Mouse (Mus musculus): ENCODE data around the gene Stum. TPM values are rescaled to one million over a fixed set of nuclear protein-coding genes. Genes with fewer than 3 reads are reported as not detected.
A peak's percentile ranks its signal among the peaks of the same experiment; 100 is the strongest.

Stum gene
- total RNA-seq, 4 experiments from 2014 or later: 2.4 to 3.2 (median 2.7) TPM

DNA sequence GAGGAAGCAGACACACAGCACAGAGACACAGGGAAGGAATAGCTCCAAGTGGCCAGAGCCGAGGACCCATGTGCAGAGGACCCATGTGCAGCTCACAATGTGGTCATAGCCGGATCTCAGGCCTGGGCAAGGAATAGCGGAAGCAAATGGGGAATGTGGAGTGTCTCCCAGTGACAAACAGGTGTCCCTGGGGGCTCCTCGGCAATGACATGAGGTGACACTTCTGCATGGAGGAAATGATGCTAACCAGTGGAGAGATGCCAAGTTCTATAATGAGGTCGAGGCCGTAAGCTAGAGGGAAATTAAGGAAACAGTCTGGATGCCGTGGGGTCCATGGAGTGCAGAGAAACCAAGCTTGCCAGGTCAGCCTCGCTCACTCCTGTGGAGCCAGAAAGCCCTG lies 54.4 kb downstream of the Stum start:
- no peak for DNase-seq (ENCODE audit: low spot score)

GRCm38 (mm10) chr1:180428101-180428712 lies 55.1 kb downstream of the Stum start:
- peak; percentile 83 for DNase-seq (ENCODE audit: low spot score)

DNA sequence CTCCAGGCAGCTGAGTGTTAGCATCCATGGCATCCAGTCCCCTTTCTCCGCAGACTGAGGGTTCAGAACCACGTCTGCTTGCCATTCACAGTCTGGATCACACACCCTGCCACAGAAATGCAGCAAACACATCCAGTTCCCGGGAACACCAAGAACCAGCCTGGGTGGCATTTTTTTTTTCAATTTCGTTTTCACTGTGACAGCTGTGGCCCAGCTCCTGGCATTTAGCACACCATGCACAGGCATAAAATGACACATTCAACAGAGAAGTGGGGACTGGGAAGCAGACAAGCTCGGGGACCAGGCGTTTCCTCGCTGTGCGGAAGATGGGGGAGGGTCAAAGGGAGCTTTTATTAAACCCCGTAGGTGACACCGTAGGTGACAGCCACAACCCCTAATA lies 55.6 kb downstream of the Stum start:
- DNase-seq (ENCODE audit: low spot score): no peak

- no peak for DNase-seq (ENCODE audit: low spot score)
Observed at GRCm38 (mm10) chr1:180426405-180426804, 56.9 kb downstream of the Stum start.

- DNase-seq (ENCODE audit: low spot score): no peak
Observed at GRCm38 (mm10) chr1:180423931-180424330, 59.4 kb downstream of the Stum start.

- peak; percentile 24 for DNase-seq (ENCODE audit: low spot score)
Observed at GRCm38 (mm10) chr1:180423008-180423639, 60.2 kb downstream of the Stum start.

DNA sequence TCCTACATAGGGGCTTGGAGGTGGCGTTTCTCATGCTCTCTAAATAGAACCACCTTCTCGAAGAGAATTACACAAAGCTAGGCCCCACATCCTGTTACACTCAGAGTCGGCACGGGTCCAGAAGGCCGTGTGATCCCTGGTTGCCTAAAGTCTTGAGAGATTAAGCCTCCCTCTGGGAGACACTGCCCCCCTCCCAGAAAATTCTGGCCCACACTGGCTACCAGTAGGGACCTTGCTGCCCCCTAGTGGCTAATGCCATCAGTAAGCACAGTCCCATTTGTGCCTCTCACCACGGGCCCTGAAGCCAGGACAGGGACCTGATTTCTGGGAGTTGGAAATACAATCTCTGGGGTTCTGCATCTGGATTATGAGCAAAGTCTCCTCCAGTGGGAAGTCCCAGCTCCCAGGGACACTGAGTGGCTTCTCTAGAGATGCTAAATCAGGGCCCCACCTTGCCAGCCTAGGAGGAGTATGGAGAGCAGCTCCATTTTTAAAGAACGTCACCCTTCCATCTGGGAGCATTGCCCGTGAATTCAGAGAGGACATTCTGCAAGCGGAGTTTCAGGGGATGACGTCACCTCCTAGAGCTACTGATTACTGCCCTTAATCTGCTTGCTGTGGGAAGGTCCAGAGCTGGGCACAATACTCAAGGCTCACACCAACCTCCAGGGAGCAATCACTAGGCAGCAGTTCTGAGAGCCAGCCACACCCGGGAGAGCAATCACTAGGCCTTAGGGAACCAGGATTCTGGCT lies 61.1 kb downstream of the Stum start:
- peak; percentile 83 for DNase-seq (ENCODE audit: low spot score)

DNA sequence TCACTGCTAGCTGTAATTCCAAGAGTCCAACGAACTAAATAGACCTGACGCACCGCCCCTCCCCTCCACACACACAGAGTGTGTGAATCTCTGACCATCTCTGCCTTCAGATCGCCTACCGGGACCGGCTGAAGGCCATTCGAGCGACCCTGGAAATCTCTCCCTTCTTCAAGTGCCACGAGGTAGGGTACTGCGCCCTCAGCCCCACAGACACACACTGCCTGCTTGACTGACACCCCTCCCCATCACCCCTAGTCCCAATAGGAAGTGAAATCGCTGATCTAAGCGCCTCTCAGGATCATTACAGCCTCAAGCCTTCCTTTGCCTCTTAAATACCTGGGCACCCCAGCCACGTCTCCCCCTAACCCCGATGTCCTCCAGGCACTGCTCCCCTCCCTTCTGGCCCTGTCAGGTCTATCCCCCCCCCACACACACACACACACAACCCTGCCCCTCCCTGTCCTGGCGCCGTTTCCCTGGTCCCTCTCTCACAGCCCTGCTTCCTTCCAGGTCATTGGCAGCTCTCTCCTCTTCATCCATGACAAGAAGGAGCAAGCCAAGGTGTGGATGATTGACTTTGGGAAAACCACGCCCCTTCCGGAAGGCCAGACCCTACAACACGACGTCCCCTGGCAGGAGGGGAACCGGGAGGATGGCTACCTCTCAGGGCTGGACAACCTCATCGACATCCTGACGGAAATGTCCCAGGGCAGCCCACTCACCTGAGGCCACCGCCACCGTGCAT lies 62.0 kb downstream of the Stum start:
- no peak for DNase-seq (ENCODE audit: low spot score)

GRCm38 (mm10) chr1:180420496-180421164 lies 62.7 kb downstream of the Stum start:
- no peak for DNase-seq (ENCODE audit: low spot score)

GRCm38 (mm10) chr1:180419059-180419458 lies 64.2 kb downstream of the Stum start:
- DNase-seq (ENCODE audit: low spot score): no peak

GRCm38 (mm10) chr1:180417118-180417517 lies 66.2 kb downstream of the Stum start:
- no peak for DNase-seq (ENCODE audit: low spot score)

DNA sequence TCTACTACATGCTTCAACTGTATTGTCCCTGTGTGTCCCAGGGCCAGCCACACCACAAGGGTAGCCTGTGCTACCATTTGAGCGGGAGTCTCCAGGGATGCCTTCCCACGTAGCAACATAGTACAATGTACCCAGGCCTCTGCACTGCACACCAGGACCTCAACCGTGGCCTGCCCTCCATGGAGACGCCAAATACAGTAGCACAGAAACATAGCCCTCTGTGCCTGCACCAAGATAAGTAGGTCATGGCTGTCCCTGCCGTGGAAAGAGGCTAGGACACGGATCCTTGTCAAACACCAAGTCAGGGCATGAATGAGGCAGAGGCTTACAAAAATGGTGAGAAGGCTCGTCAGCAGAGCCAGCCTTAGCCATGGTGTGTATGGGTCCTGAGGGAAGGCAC lies 67.5 kb downstream of the Stum start:
- no peak for DNase-seq (ENCODE audit: low spot score)

GRCm38 (mm10) chr1:180415064-180415463 lies 68.2 kb downstream of the Stum start:
- DNase-seq (ENCODE audit: low spot score): no peak

DNA sequence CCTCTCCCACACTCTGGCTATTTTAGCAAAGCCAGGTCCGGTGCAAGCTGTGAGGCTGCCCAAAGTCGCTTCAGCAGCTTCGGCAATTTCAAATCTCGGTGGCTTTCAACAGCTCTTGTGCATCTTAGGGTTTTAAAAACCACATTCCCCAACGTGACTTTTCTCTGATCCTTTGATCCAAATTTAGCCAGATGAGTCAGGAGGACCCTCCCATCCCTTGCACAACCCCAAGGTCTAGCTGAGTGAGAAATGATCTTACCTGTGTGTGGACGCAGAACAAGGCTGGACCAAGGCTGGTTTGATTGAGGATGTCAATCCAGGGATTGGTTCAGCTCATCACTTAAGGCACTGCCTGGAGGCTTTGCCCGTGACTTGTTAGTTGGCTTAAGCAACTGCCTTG lies 73.0 kb downstream of the Stum start:
- DNase-seq (ENCODE audit: low spot score): no peak

- DNase-seq (ENCODE audit: low spot score): no peak
Observed at GRCm38 (mm10) chr1:180409771-180410170, 73.5 kb downstream of the Stum start.

- no peak for DNase-seq (ENCODE audit: low spot score)
Observed at GRCm38 (mm10) chr1:180408832-180409231, 74.5 kb downstream of the Stum start.

DNA sequence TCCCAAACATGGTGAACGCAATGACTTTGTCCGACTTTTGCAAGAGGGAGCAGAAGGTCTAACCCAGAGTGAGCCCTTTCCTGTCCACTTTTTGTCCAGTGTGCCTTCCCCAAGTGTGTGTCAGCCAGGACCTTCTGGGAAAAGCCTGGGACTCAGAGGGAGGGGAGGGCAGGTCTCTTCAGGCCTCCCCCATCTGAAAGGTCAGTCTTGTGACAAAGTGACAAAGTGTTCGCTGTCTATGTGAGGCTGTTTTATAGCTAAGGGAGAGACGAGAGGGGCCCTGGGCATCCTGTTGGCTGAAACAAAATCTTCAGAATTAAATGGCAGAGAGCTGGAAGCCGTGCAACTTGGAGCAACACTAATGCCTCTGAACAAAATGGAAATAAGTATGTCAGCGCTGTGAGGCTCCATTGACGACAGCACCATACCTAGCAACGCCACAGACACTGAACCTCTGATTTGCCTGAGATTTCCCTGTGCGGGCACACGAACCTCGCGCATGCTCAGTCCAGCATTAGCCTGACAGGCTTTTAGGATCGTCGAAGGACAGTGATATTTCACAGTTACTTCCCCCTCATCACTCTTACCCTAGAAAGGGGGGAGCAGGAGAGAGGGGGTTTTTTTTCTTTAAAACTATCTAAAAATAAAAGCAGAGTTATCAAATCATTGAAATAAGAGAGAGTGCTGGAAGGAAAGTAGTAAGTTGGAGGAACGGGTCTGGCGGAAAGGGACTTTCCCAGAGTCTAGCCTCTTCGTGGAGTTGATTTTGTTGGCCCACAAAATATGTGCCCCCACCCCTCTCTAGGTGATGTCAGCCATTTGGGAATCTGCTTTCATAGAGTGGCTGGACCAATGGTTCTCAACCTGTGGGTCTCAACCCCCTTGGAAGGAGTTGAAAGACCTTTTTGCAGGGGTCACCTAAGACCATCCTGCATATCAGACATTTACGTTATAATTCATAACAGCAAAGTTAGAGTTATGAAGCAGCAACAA lies 75.3 kb downstream of the Stum start:
- DNase-seq (ENCODE audit: low spot score): no peak

GRCm38 (mm10) chr1:180407171-180407671 lies 76.1 kb downstream of the Stum start:
- DNase-seq (ENCODE audit: low spot score): no peak

GRCm38 (mm10) chr1:180406336-180407035 lies 76.8 kb downstream of the Stum start:
- DNase-seq (ENCODE audit: low spot score): no peak
